Mouse (Mus musculus): ENCODE measurements at regions not wholly inside any gene's neighbourhood (a gene's known extent, or its start where the extent isn't known, plus 50 kb on each side); places are given as distances from the start of the nearest gene placed in this dataset.

- TF ChIP-seq CTCF (IDR thresholded peaks at IDR 0.05; ENCODE audit: extremely low read depth, insufficient read depth, insufficient read length, insufficient replicate concordance) (no peak), POLR2A (IDR thresholded peaks at IDR 0.05; ENCODE audit: low read depth, low read length) (no peak)
These were observed 246.4 kb downstream of the Btg1 start for GRCm38 (mm10) chr10:96863230-96863629.
